Mouse (Mus musculus) brain, adult 2 months (tissue): ENCODE measurements around the gene Atrip.

Source experiments
- DNase-seq: peaks from one replicate; pipeline ENCODE4 v3.0.0; 2011; ENCODE audit warnings: low read depth, low spot score

Gene Atrip

DNA sequence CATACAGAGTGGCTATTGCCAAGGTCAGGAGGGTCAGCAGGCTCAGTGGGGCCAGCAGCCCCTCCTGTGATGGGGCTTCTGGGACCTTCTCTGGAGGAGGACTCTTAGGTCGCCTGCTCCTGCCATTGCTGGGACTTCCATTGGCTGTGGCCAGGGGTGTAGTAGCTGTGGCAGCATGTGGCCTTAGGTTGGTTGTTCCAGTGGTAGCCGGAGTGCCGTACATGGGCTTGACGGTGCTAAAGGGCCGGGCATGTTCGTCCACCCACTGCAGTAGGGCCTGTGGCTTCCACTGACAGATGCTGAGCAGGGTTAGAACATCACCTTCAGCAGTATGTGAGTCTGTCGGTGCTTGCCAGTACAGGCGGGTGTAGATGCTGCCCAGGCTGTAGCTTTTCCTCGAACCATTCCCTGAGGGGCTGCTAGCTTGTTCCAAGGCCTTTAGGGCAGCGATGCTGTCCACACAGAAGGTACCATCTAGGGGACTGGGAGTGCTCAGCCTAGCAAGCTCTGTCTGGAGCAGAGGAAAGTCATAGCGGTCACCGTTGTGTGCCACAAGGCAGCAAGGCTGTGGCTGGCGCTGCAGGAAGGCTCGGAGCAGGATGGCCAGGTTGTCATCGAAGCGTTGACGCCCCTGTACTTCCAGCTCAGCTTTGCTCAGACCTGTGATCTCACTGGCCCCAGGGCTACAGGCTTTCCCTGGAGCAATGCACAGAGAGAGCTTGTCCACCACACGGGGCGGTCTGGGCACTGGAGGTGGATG is 15.7 kb downstream of the Atrip start:
- no peak for DNase-seq

DNA sequence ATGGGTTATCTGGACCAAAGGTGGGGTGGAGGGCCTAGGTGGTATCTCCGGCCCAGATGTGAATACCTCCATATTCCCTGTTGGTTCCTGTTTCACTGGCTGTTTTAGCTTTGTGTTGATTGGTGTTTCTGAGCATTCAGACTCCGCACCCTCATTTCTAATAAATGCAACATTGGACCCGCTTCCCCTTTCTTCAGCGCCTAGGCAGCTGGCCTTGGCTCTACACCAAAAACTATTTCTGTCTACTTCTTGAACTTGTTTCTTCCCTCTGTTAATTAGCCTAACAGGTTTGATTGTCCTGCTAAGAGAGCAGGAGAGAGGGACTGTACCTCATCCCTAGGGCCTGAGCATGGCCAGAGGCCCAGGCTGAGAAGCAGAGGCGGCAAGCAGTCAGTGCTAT is 16.4 kb downstream of the Atrip start:
- DNase-seq: no peak

DNA sequence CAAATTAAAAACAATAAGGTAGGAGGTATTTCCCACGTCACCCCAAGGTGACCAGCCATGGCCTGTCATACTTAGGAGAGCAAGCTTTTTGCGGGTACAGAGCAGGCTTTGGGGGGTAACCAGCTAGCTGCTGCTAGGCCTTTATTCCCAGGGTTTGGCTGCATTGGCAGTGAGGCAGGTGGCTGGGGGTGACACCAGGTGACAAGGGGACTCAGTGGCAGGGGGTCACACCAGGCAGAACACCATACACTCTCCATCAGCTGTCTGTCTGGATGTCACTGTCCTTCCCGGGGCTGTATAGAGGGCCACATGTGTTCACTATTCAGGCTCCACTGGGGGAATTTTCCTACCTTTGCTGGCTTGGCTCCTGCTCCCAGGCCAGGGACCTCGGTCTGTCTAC is 17.0 kb downstream of the Atrip start:
- no peak for DNase-seq

DNA sequence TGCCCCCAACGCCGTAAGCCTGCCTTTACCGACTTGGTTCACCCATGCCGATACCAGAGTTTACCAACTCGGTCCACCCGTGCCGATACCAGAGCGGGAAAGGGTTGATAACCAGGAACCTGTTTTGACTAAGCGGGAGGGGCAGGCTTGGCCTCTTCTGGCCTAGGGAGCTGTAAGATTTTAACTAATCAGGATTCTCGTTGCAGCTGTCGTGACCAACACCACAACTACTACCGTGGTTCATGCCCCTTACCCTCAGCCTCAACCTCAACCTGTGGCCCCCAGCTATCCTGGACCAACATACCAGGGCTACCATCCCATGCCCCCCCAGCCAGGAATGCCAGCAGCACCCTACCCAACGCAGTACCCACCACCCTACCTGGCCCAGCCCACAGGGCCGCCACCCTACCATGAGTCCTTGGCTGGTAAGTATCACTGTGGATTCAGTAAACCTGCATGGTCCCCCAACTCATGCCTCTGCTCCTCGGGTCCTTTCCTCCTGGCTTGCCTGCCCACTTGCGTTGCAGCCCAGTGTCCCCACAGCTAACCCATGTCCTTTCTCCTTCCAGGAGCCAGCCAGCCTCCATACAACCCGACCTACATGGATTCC is 17.7 kb downstream of the Atrip start:
- DNase-seq: no peak

DNA sequence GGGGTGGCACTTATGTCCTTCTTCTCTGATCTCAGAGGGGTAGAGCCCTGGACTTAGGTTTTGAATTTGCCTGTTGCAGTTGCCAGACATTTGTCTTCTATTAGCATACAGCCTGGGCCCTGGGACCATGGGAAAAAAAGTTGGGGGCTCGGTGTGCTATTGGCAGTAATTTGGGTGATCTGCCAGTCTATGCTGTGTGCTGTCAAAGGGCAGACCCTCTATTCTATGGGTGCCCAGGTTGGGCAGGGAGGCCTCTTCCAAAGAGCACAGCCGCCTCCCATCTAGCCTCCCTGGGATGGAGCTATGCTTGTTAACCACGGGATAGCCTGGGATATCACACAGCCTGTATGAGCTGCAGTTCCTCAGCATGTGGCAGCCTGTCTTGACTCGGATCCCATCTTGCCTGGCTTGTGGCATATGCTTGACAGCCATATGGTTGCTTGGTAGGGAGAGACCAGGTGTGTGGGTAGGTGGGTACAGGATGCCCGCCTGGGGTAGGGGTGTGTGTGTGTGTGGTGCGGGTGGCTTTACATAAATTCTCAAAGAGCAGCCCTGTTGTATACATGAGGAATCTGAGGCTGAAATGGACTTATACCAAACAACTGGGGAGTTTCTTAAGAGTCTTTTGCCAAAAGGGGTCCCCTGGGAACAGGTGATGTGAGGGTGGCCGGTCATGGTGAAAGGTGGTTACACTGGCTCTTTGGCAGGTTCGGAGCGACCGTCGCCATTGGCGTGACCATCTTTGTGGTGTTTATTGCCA is 18.5 kb downstream of the Atrip start:
- DNase-seq: peak; percentile 52

DNA sequence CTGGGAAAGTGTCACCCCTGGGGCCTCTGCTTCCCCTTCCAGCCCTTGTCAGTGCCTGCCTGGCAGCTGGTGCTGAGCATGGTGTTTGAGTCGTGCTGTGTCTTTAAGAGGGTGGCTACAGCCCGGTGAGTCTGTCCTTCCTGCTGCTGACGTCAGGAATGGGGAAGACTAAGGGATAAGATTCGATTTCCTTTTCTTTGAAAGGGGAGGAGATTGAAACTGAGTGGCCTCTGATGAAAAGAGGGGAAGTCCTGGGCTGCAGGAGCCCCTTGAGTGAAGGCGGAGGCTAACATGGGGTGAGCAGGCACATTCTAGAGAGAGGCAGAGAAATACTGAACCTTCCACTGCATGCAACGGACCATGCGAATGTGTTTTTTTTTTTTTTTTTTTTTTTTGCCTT is 19.2 kb downstream of the Atrip start:
- peak; percentile 95 for DNase-seq

DNA sequence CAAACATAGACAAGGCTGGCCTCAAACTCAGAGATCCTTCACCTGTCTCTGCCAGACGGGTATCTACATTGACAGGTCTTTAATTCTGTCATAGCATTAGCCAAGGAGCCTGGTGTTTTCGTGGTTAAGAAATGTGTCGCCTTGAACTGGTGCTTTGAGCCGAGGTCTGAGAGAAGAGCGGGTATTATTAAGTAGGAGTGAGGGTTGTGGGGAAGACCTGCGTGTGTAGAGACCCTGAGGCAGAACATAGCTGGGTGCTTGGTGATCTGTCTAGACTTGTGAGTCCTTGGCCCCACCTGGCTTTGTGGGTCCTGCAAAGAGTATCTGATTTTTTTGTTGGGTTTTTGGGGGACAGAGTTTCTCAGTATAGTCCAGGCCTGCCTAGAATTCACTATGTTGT is 20.1 kb downstream of the Atrip start:
- DNase-seq: no peak

DNA sequence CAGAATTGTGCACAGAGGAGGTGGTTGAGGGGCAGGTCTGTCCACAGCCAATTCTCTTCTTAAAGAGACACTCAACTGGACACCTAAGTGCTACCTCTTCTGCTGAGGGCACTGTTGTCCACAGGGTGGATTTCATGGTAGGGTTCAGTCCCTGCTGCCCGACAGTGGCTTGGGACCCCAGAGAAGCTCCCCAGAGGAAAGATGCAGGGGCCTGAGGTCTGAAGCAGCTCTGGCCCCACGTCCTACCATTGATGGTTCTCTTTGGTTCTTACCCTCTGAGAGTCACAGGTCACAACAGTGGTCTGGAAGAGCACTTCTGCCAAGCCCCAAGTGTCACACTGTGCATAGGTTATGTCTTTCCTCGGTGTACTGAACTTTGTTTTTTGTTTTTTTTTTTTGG is 20.6 kb downstream of the Atrip start:
- no peak for DNase-seq

DNA sequence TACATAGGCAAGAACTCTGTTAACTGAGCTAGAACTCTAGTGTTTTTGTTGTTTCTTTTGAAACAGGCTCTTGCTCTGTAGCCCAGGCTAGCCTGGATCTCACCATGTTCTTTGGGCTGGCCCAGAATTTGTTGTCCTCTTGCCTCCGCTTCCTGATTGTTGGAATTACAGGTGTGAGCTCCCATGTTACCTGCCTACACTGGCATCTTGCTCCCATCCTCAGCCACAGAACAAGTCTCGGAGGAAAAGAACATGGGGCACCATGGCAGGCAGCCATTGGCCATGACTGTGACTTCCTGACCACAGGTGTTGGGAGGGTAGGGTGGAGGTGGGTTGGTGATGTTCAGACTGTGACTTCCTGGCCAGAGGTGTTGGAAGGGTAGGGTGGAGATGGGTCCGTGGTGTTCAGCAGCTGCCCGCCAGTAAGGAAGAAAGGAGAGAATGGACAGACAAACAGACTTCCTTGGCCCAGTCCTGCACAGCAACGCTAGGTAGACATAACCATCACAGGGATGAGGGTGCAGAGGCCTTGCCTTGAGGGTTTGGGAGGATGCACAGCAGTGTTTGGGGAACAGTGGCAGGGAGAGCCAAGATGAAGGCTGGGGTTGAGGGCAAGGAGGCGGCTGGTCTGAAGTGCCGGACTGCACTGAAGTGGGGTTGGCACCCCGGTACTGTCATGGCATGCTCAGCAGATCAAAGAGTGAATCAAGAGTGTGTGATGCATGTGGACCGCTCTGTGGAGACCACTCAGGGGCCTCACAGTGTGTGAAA is 21.2 kb downstream of the Atrip start:
- DNase-seq: no peak

DNA sequence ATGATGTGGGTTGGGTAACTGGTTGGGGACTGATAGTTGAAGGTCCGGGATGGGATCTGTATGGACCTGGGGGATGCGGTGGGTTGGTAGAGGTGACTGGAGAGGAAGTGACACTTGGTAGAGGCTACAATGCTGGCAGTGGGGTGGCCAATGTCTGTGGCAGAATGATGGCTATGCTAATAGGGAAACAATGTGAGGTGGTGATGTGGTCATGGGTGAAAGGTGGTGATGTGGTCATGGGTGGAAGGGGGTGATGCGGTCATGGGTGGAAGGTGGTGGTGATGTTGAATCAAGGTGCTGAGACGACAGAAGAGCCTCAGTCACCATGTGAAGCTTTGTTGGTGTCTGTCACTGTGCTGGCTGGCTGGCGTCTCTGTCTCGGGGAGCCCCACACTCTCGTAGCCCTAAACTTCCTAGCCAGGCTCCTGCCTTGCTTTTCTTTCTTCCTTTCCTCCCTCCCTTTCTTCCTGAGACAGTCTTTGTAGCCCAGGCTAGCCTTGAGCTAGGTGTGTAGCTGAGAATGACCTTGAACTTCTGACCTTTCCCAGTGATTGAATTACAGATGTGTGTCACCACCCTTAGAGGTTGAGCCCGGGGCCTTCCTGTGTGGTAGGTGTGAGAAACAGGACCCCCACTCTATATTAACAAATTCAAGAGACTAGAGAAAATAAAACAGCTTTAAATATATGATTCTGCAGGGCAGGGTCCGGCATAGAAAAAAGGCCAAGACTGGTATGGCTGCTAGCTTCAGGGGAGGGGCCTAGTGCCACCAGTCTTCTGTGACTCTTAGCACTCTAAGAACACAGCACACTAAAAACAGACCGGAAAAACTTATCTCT is 22.1 kb downstream of the Atrip start:
- DNase-seq: no peak

DNA sequence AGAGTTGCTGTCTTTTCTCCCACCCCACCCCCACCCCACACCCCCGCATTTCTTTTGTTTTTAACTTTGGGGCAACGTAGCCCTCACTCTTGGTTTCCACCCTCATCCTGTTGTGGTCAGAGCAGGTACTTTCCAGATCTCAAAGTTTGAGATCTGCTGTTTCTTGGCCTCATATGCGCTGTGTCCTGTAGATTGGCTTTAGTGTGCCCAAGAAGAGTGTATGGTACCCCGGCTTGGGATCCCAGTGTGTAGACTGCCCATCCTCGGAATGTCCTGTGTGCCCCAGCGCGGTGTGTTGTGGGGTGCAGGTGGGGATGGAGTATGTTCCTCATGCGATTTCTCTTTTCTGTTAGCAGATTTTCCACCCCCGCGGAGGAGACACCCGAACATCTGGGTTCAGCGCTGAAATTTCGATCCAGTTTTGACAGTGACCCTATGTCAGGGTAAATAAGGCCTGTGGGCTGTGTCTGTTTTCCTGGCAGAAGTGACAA is 22.9 kb downstream of the Atrip start:
- no peak for DNase-seq

DNA sequence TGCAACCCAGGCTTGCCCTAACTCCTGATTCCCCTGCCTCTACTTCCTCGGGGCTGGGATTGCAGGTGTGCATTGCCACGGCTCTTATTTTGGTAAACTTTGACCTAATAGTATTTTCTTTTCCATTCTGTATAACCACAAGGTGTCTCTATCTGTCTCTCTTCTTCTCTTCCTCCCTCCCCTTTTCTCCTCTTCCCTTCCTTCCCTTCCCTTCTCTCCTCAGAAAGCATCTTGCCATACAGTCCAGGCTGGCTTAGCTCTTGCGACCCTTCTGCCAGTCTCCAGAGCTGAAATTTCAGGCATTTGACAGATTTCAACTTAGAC is 23.3 kb downstream of the Atrip start:
- no peak for DNase-seq

DNA sequence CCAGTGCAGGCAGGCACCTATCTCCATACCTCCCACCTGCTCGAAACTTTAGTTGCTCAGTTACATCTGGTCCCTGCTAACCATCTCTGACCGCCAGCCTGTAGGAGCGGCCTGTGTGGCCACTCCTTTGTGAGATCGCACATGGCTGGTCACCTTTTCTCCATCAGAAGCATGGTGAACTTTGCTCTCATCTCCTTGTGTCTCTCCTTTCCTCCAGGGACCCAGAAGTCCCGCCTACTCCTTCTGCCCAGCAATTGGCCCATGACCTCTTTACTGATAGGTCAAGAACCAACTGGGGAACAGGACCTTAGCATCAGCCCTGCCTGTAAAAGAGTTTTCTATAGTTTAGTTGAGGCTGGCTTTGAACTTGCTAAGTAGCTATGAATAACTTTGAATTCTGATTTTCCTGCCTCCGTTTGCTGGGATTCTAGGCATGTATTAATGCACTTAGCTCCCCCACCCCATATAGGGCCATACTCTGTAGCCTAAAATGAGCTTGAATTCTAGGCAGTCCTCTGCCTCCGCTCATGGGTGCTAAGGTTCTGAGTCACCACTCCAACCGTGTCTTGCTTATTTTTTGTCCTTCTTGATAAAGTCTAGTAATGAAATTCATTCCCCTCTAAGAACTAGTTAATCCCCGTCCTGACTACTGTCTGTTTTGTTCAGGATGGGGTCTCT is 23.8 kb downstream of the Atrip start:
- DNase-seq: no peak

DNA sequence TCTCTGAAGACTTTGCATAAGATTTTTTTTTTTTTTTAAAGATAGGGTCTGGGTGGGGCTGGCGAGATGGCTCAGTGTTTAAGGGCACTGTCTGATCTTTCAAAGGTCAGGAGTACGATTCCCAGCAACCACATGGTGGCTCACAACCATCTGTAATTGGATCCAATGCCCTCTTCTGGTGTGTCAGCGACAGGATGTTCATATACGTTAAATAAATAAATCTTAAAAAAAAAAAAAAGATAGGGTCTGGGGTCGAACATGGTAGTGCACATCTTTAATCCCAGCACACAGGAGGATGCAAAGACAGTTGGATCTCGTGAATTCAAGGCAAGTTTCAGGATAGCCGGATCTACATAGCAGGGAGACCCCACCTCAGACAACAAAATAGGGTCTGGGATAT is 24.6 kb downstream of the Atrip start:
- no peak for DNase-seq

DNA sequence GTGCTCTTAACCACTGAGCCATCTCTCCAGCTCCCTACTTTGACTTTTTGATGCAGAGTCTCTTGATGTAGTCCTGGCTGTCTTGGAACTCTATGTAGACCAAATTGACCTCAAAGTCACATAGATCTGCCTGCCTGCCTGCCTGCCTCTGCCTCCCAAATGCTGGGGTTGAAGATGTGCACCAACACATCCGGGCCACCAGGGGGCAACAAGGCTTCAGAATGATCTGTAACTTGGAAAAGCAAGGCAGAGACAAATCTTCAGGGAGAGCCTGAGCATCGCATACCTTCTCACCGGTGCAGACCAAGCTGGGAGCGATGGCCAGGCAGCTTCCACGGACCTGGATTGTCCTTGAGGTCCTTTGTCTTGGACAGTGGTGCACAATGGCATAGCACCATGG is 27.6 kb downstream of the Atrip start:
- peak; percentile 60 for DNase-seq

DNA sequence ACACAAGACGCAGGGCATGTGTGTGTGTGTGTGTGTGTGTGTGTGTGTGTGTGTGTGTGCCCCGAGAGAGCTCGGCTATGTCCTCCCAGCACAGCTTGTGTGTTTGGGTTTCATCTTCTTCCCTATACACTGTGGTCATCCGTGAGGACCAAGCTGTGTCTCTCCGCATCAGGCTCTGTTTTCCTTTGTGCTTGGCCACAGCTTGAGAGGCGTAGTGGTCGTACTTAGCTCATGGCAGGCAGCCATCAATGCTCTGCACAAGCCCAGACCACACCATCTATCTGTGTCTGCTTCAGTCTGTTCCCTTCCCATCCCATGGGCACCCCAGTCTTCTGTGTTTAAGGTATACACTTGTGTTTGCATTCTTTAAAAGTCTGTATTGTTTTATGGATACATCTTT is 32.6 kb downstream of the Atrip start:
- DNase-seq: no peak

DNA sequence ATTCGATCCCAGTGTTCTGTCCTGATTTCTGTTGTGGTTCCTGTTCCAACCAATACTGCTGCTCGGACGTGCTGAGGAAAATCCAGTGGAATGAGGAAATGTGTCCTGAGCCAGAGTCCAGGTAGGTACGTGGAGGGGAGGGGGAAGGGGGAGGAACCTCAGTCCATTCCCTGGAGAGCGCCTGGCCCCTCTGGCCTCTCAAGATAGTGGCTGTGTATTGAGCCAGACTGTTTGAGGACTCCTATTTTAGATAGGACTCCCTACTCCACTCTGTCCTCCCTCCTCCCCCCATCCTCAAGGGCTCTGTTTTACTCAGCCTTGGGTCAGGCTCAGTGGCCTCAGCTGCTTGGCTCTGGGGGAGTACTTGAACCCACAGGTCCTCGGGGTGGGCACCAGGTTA is 33.0 kb downstream of the Atrip start:
- DNase-seq: no peak

DNA sequence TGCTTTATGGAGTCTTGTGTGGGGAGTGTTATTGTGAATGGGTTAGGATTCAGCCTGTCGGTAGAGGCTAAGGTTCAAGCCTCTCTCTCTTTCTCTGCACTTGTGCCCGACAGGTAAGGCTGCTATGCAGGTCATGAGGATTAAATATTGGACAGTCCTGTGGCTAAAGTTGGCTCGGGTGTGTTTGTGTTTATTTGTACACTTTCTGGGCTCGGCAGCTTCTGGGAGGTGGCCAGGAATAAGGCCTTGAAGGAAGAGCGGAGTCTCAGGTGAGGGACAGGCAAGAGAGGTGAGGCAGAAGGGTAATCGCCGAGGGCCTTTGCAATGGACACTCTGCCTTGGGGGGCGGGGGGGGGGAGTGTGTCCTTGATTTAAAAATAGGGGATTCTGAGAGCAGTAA is 33.7 kb downstream of the Atrip start:
- DNase-seq: no peak

DNA sequence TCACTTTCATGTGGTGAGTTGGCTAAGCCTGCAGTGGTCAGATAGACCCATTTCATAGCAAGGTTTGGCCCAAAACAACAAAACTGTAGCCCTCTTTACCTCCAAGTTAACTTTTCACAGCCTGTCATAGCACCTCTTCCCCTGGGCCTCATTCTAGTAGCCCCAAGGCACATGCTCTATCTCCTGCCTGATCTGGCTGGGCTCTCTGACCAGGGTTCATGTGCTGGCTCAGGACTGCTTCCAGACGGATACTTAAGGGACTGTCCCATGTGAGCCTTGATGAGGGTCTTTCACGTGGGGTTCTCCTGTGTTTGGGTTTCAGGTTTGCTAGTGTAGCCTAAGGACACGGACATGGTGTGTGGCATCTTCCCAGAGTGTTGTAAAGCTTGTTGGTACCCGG is 34.2 kb downstream of the Atrip start:
- DNase-seq: no peak

DNA sequence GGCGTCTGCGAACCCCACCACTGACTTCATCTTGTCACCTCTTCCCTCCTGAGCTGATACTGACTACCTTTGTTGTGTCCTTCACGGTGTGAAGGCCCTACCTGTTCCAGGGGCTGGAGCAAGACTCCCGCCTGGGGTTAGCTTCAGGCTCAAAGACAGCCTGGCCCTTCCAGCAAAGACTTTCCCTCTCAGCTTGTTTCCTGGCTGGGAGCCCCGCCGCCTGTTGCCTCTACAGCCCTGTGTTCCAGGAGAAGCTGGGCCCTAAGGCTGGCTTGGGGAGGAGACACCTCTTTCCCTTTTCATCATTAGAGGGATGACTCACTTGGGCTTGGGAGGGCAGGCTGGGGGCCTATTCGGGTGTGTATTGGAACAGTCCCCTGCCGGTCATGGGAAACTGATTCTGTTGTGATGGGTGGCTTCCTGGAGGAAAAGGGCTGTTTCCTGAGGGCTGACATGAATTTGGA is 35.0 kb downstream of the Atrip start:
- DNase-seq: no peak
